Mouse (Mus musculus): ENCODE measurements around the gene Brat1. TPM values are rescaled to one million over a fixed set of nuclear protein-coding genes. Genes with fewer than 3 reads are reported as not detected.
"Not testable (repeated sequence)": the region's sequence is repeated elsewhere in the genome, so short reads cannot be mapped to it uniquely, and the experiment has no call there.

The Brat1 gene
- polyA plus RNA-seq, 1 experiment = 8.5 TPM

- 91% methylated on average over 6 of the region's 6 CpGs for WGBS
- Histone ChIP-seq H3K4me3 (replicated peaks; ENCODE audit: control insufficient read depth, low read depth, low read length) (no peak overlapping the region), H3K27ac (ENCODE audit: control insufficient read depth, insufficient read depth, low read depth, low read length, poor library complexity) (no peak overlapping the region), H3K4me1 (ENCODE audit: control insufficient read depth, insufficient read depth, low read length) (no peaks in the 10 kb centered on the region)
- no peak for TF ChIP-seq CTCF (IDR thresholded peaks at IDR 0.05; ENCODE audit: control insufficient read depth, insufficient read depth, low read length)
- no peak for TF ChIP-seq POLR2A (IDR thresholded peaks at IDR 0.05; ENCODE audit: borderline replicate concordance, control insufficient read depth, low read depth, low read length)
Observed at GRCm38 (mm10) chr5:140672115-140672514, 32.7 kb upstream of the Brat1 start.

- H3K27ac ChIP-seq (ENCODE audit: control insufficient read depth, insufficient read depth, low read depth, low read length, poor library complexity); H3K4me1 ChIP-seq (ENCODE audit: control insufficient read depth, insufficient read depth, low read length); H3K4me3 ChIP-seq (replicated peaks; ENCODE audit: control insufficient read depth, low read depth, low read length): not testable (repeated sequence)
- 87% methylated on average over 6 of the region's 6 CpGs for WGBS
Observed at GRCm38 (mm10) chr5:140672603-140673002, 32.2 kb upstream of the Brat1 start.

- no peak overlapping the region for H3K4me3 ChIP-seq (replicated peaks; ENCODE audit: control insufficient read depth, low read depth, low read length)
- H3K4me1 ChIP-seq (ENCODE audit: control insufficient read depth, insufficient read depth, low read length) = no peaks in the 10 kb centered on the region
- no peak overlapping the region for H3K27ac ChIP-seq (ENCODE audit: control insufficient read depth, insufficient read depth, low read depth, low read length, poor library complexity)
- WGBS = 83% methylated on average over 17 of the region's 17 CpGs
- TF ChIP-seq CTCF (IDR thresholded peaks at IDR 0.05; ENCODE audit: control insufficient read depth, insufficient read depth, low read length) (no peak), POLR2A (IDR thresholded peaks at IDR 0.05; ENCODE audit: borderline replicate concordance, control insufficient read depth, low read depth, low read length) (no peak)
Observed at GRCm38 (mm10) chr5:140674036-140674435, 30.8 kb upstream of the Brat1 start.

- Histone ChIP-seq H3K27ac (ENCODE audit: control insufficient read depth, insufficient read depth, low read depth, low read length, poor library complexity) (no peak overlapping the region), H3K4me1 (ENCODE audit: control insufficient read depth, insufficient read depth, low read length) (no peaks in the 10 kb centered on the region), H3K4me3 (replicated peaks; ENCODE audit: control insufficient read depth, low read depth, low read length) (no peak overlapping the region)
- TF ChIP-seq POLR2A (IDR thresholded peaks at IDR 0.05; ENCODE audit: borderline replicate concordance, control insufficient read depth, low read depth, low read length) (no peak), CTCF (IDR thresholded peaks at IDR 0.05; ENCODE audit: control insufficient read depth, insufficient read depth, low read length) (no peak)
- WGBS = 84% methylated on average over 11 of the region's 11 CpGs
Observed at GRCm38 (mm10) chr5:140675079-140675478, 29.7 kb upstream of the Brat1 start.

DNA sequence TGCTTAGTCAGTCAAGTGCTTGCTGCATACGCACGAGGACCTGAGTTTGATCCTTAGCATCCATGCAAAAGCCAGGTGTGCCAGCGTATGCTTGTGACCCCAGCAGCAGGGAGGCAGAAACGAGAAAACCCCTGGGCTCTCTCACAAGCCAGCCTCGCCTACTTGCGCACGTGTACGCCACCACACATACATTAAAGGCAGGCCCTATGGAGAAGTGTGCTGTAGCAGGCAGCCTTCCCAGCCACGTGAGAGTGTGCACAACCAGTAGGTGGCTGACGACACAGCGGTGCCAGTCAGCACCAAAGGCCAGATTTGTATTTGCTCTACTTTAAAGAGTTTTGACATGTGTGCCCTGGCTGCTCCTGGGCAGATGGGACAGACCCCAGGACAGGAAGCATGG lies 29.2 kb upstream of the Brat1 start:
- no peak overlapping the region for H3K27ac ChIP-seq (ENCODE audit: control insufficient read depth, insufficient read depth, low read depth, low read length, poor library complexity)

DNA sequence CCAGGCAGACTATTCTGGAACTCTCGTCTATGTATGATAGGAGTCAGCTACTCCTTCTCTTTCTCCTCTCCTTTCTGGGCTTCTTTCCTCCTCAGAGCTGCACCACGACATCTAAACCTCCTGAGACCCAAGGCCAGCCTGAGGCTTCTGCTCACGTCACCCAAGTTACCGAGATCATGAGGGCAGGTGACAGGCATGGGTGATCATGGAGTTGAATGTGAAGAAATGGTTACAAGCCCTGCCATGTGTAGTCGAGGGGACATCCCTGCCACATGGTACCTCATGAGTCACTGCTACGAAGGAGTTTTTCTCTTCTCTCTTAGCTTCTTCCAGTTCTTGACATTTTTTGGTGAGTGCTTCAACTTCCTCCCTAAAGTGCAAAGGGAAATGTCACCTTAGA lies 27.7 kb upstream of the Brat1 start:
- TF ChIP-seq POLR2A (IDR thresholded peaks at IDR 0.05; ENCODE audit: borderline replicate concordance, control insufficient read depth, low read depth, low read length) = no peak
- TF ChIP-seq CTCF (IDR thresholded peaks at IDR 0.05; ENCODE audit: control insufficient read depth, insufficient read depth, low read length) = no peak
- H3K27ac ChIP-seq (ENCODE audit: control insufficient read depth, insufficient read depth, low read depth, low read length, poor library complexity) = no peak overlapping the region; the same call in 1 of the 2 replicates
- WGBS = 64% methylated on average over 6 of the region's 6 CpGs
- no peaks in the 10 kb centered on the region for H3K4me1 ChIP-seq (ENCODE audit: control insufficient read depth, insufficient read depth, low read length)
- no peak overlapping the region for H3K4me3 ChIP-seq (replicated peaks; ENCODE audit: control insufficient read depth, low read depth, low read length)

More for the DNA sequence above, 29.2 kb upstream of the Brat1 start:
- TF ChIP-seq POLR2A (IDR thresholded peaks at IDR 0.05; ENCODE audit: borderline replicate concordance, control insufficient read depth, low read depth, low read length) (no peak), CTCF (IDR thresholded peaks at IDR 0.05; ENCODE audit: control insufficient read depth, insufficient read depth, low read length) (no peak)
- WGBS = 89% methylated on average over 11 of the region's 11 CpGs
- Histone ChIP-seq H3K4me1 (ENCODE audit: control insufficient read depth, insufficient read depth, low read length) (no peaks in the 10 kb centered on the region), H3K4me3 (replicated peaks; ENCODE audit: control insufficient read depth, low read depth, low read length) (no peak overlapping the region)

- no peak for TF ChIP-seq POLR2A (IDR thresholded peaks at IDR 0.05; ENCODE audit: borderline replicate concordance, control insufficient read depth, low read depth, low read length)
- no peak for TF ChIP-seq CTCF (IDR thresholded peaks at IDR 0.05; ENCODE audit: control insufficient read depth, insufficient read depth, low read length)
- Histone ChIP-seq H3K27ac (ENCODE audit: control insufficient read depth, insufficient read depth, low read depth, low read length, poor library complexity) (no peak overlapping the region), H3K4me1 (ENCODE audit: control insufficient read depth, insufficient read depth, low read length) (no peaks in the 10 kb centered on the region), H3K4me3 (replicated peaks; ENCODE audit: control insufficient read depth, low read depth, low read length) (no peak overlapping the region)
- 87% methylated on average over 6 of the region's 6 CpGs for WGBS
Observed at GRCm38 (mm10) chr5:140680051-140680450, 24.8 kb upstream of the Brat1 start.

GRCm38 (mm10) chr5:140680950-140681349 lies 23.9 kb upstream of the Brat1 start:
- no peak overlapping the region for H3K4me3 ChIP-seq (replicated peaks; ENCODE audit: control insufficient read depth, low read depth, low read length)
- 87% methylated on average over 1 of the region's 1 CpGs for WGBS
- H3K27ac ChIP-seq (ENCODE audit: control insufficient read depth, insufficient read depth, low read depth, low read length, poor library complexity) = no peak overlapping the region
- H3K4me1 ChIP-seq (ENCODE audit: control insufficient read depth, insufficient read depth, low read length) = no peaks in the 10 kb centered on the region
- no peak for TF ChIP-seq POLR2A (IDR thresholded peaks at IDR 0.05; ENCODE audit: borderline replicate concordance, control insufficient read depth, low read depth, low read length)
- no peak for TF ChIP-seq CTCF (IDR thresholded peaks at IDR 0.05; ENCODE audit: control insufficient read depth, insufficient read depth, low read length)

DNA sequence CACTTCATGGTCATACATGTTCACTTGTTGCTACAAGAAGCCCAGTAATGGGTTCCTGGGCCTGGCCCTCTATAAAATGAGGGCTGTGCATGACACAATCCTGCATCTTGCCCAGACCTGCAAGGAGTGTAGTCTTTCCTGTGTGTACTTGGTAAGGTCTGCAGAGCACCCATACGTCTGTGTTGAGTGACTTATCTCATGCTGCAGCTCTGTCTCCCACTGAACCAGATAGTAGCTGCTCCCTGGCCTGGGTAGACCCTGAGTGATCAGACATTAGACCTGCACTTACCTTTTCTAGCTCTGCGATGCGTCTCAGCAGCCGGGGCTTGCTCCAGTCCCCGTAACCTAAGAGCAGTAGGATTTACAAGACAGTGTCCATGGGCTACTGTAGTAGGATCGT lies 22.7 kb upstream of the Brat1 start:
- TF ChIP-seq POLR2A (IDR thresholded peaks at IDR 0.05; ENCODE audit: borderline replicate concordance, control insufficient read depth, low read depth, low read length) (no peak), CTCF (IDR thresholded peaks at IDR 0.05; ENCODE audit: control insufficient read depth, insufficient read depth, low read length) (no peak)
- 81% methylated on average over 6 of the region's 6 CpGs for WGBS
- H3K27ac ChIP-seq (ENCODE audit: control insufficient read depth, insufficient read depth, low read depth, low read length, poor library complexity) = no peak overlapping the region
- no peaks in the 10 kb centered on the region for H3K4me1 ChIP-seq (ENCODE audit: control insufficient read depth, insufficient read depth, low read length)
- H3K4me3 ChIP-seq (replicated peaks; ENCODE audit: control insufficient read depth, low read depth, low read length) = no peak overlapping the region

Data from bone marrow, adult 2 months (tissue).